Mouse (Mus musculus) embryonic facial prominence, embryonic 11.5 days (tissue): ENCODE results near the gene Slc35f1. TPM values are rescaled to one million over a fixed set of nuclear protein-coding genes. Genes with fewer than 3 reads are reported as not detected.

Source experiments
- ATAC-seq: fragments of 200-750 bp; cut with Nextera tagmentation; replicated peaks from 2 replicates; pipeline ENCODE4 v1.8.0; 2017; ENCODE audit warnings: low read depth; ENCODE audit not compliant: insufficient number of reproducible peaks, low FRiP score, low TSS enrichment
- DNase-seq: peaks from one replicate; pipeline ENCODE4 v3.0.0-alpha.2; 2015; ENCODE audit warnings: low spot score
- H3K27ac ChIP-seq: fragments of 300-500 bp; sonication (generic); replicated peaks from 2 replicates; pipeline ENCODE4 v1.5.1; 2014; ENCODE audit warnings: mild to moderate bottlenecking, low read depth, low read length, control low read depth
- H3K27me3 ChIP-seq: fragments of 300-500 bp; sonication (generic); 2 replicates; pipeline ENCODE4 v1.6.1; 2014; ENCODE audit warnings: mild to moderate bottlenecking, low read length, moderate library complexity, mixed read lengths; ENCODE audit not compliant: control insufficient read depth, insufficient read depth
- H3K36me3 ChIP-seq: fragments of 300-500 bp; sonication (generic); replicated peaks from 2 replicates; pipeline ENCODE4 v1.6.1; 2014; ENCODE audit warnings: low read depth, mild to moderate bottlenecking, low read length, moderate library complexity, mixed read lengths; ENCODE audit not compliant: control insufficient read depth, insufficient read depth
- H3K4me1 ChIP-seq: fragments of 300-500 bp; sonication (generic); 2 replicates; pipeline ENCODE4 v1.6.1; 2014; ENCODE audit warnings: low read length, mixed read lengths; ENCODE audit not compliant: control insufficient read depth, insufficient read depth
- H3K4me2 ChIP-seq: fragments of 300-500 bp; sonication (generic); 2 replicates; pipeline ENCODE4 v1.6.1; 2014; ENCODE audit warnings: low read depth, mild to moderate bottlenecking, control low read depth, low read length, moderate library complexity
- H3K4me3 ChIP-seq: fragments of 300-500 bp; sonication (generic); 2 replicates; pipeline ENCODE4 v1.5.1; 2014; ENCODE audit warnings: low read depth, low read length, control low read depth
- H3K9ac ChIP-seq: fragments of 300-500 bp; sonication (generic); replicated peaks from 2 replicates; pipeline ENCODE4 v1.6.1; 2014; ENCODE audit warnings: mild to moderate bottlenecking, control low read depth, low read length
- H3K9me3 ChIP-seq: fragments of 300-500 bp; sonication (generic); replicated peaks from 2 replicates; pipeline ENCODE4 v1.6.1; 2016; ENCODE audit warnings: mild to moderate bottlenecking, low read length, inconsistent platforms, mixed read lengths; ENCODE audit not compliant: control insufficient read depth
- WGBS: fragments of 180-500 bp; shearing (Covaris S2); extraction: QIAGEN DNeasy Blood & Tissue Kit; methylation state at CpG from one replicate; pipeline ENCODE4 v1.1.7; 2014; 5-methylcytosine and 5-hydroxymethylcytosine counted together
- polyA plus RNA-seq: library from polyadenylated mRNA; unstranded; fragments of >200 nt; fragmentation: Nextera tagmentation; extraction: Ambion mirVana; gene quantifications from 2 replicates; pipeline ENCODE4 v1.2.1, GENCODE M21; 2014

The Slc35f1 gene
- polyA plus RNA-seq, 1 experiment from 2014 or later = 3.9 TPM

GRCm38 (mm10) chr10:52940831-52941216 lies 250.5 kb downstream of the Slc35f1 start:
- Histone ChIP-seq H3K27me3 (no peaks in the 10 kb centered on the region), H3K27ac (no peak overlapping the region), H3K4me1 (no peaks in the 10 kb centered on the region), H3K4me3 (no peak overlapping the region), H3K4me2 (no peak overlapping the region), H3K9ac (no peak overlapping the region), H3K9me3 (no peaks in the 10 kb centered on the region), H3K36me3 (no peaks in the 10 kb centered on the region)
- ATAC-seq (no peak), DNase-seq (no peak)
- 75% methylated on average over 5 of the region's 5 CpGs for WGBS

- Histone ChIP-seq H3K36me3 (no peaks in the 10 kb centered on the region), H3K4me1 (no peaks in the 10 kb centered on the region), H3K4me2 (no peak overlapping the region), H3K9ac (no peak overlapping the region), H3K27me3 (no peaks in the 10 kb centered on the region), H3K4me3 (no peak overlapping the region), H3K27ac (no peak overlapping the region), H3K9me3 (no peaks in the 10 kb centered on the region)
- ATAC-seq (no peak), DNase-seq (no peak)
- WGBS = 84% methylated on average over 3 of the region's 3 CpGs
Observed at GRCm38 (mm10) chr10:52952581-52952980, 262.2 kb downstream of the Slc35f1 start.

GRCm38 (mm10) chr10:52956728-52957127 lies 266.4 kb downstream of the Slc35f1 start:
- ATAC-seq (no peak), DNase-seq (no peak)
- no peaks in the 10 kb centered on the region for H3K4me1 ChIP-seq
- no peaks in the 10 kb centered on the region for H3K27me3 ChIP-seq
- no peak overlapping the region for H3K9ac ChIP-seq
- H3K36me3 ChIP-seq = no peaks in the 10 kb centered on the region
- H3K9me3 ChIP-seq = no peaks in the 10 kb centered on the region
- H3K4me3 ChIP-seq = no peak overlapping the region
- H3K27ac ChIP-seq = no peak overlapping the region
- 77% methylated on average over 4 of the region's 4 CpGs for WGBS
- no peak overlapping the region for H3K4me2 ChIP-seq

GRCm38 (mm10) chr10:52979251-52979650 lies 288.9 kb downstream of the Slc35f1 start:
- Histone ChIP-seq H3K4me1 (no peaks in the 10 kb centered on the region), H3K9ac (no peak overlapping the region), H3K4me2 (no peak overlapping the region), H3K9me3 (no peaks in the 10 kb centered on the region), H3K27ac (no peak overlapping the region), H3K4me3 (no peak overlapping the region), H3K27me3 (no peaks in the 10 kb centered on the region), H3K36me3 (no peaks in the 10 kb centered on the region)
- no peak for DNase-seq
- ATAC-seq = no peak
- WGBS = 92% methylated on average over 1 of the region's 1 CpGs

GRCm38 (mm10) chr10:52982836-52983235 lies 292.5 kb downstream of the Slc35f1 start:
- H3K36me3 ChIP-seq = no peaks in the 10 kb centered on the region
- no peak for ATAC-seq
- H3K27ac ChIP-seq = no peak overlapping the region
- no peaks in the 10 kb centered on the region for H3K27me3 ChIP-seq
- no peak overlapping the region for H3K4me2 ChIP-seq
- no peak overlapping the region for H3K4me3 ChIP-seq
- DNase-seq = no peak
- H3K9me3 ChIP-seq = no peaks in the 10 kb centered on the region
- H3K4me1 ChIP-seq = no peaks in the 10 kb centered on the region
- H3K9ac ChIP-seq = no peak overlapping the region
- 60% methylated on average over 1 of the region's 1 CpGs for WGBS

GRCm38 (mm10) chr10:52992246-52992645 lies 301.9 kb downstream of the Slc35f1 start:
- H3K27ac ChIP-seq = no peak overlapping the region
- no peaks in the 10 kb centered on the region for H3K27me3 ChIP-seq
- ATAC-seq = no peak
- no peaks in the 10 kb centered on the region for H3K9me3 ChIP-seq
- H3K9ac ChIP-seq = no peak overlapping the region
- H3K4me1 ChIP-seq = no peaks in the 10 kb centered on the region
- no peak for DNase-seq
- H3K4me3 ChIP-seq = no peak overlapping the region
- H3K36me3 ChIP-seq = no peaks in the 10 kb centered on the region
- WGBS = 64% methylated on average over 2 of the region's 2 CpGs
- no peak overlapping the region for H3K4me2 ChIP-seq

GRCm38 (mm10) chr10:52996886-52997285 lies 306.6 kb downstream of the Slc35f1 start:
- 79% methylated on average over 2 of the region's 2 CpGs for WGBS
- no peak overlapping the region for H3K4me3 ChIP-seq
- ATAC-seq = no peak

GRCm38 (mm10) chr10:53001136-53001535 lies 310.8 kb downstream of the Slc35f1 start:
- WGBS = 90% methylated on average over 7 of the region's 7 CpGs
- H3K36me3 ChIP-seq = no peaks in the 10 kb centered on the region
- no peak for ATAC-seq

More at GRCm38 (mm10) chr10:52996886-52997285, 306.6 kb downstream of the Slc35f1 start:
- H3K27ac ChIP-seq = no peak overlapping the region
- H3K36me3 ChIP-seq = no peaks in the 10 kb centered on the region
- no peak overlapping the region for H3K4me2 ChIP-seq
- H3K4me1 ChIP-seq = no peaks in the 10 kb centered on the region
- no peaks in the 10 kb centered on the region for H3K9me3 ChIP-seq
- no peak for DNase-seq
- no peak overlapping the region for H3K9ac ChIP-seq
- no peaks in the 10 kb centered on the region for H3K27me3 ChIP-seq

More at GRCm38 (mm10) chr10:53001136-53001535, 310.8 kb downstream of the Slc35f1 start:
- Histone ChIP-seq H3K9ac (no peak overlapping the region), H3K4me2 (no peak overlapping the region), H3K9me3 (no peaks in the 10 kb centered on the region), H3K4me1 (no peaks in the 10 kb centered on the region), H3K4me3 (no peak overlapping the region), H3K27ac (no peak overlapping the region), H3K27me3 (no peaks in the 10 kb centered on the region)
- no peak for DNase-seq
